ENCODE assay signal across 8 mouse cellular contexts in genomic region chr11:50713610-50714202, GRCm38 (mm10).
DNase-seq lines count a peak whose midpoint lies in the region; ATAC-seq lines count a peak whose summit lies in the region.

No protein-coding gene starts in this region.

- H3K4me2 ChIP-seq in midbrain, embryonic 14.5 days (ENCODE audit: low read length) = no peak overlapping the region
- H3K4me2 ChIP-seq in kidney, embryonic 16.5 days (replicated peaks; ENCODE audit: low read depth, low read length) = peak overlapping the region; percentile 37
- H3K4me2 ChIP-seq in stomach, embryonic 16.5 days (ENCODE audit: low read depth, low read length) = peak overlapping the region; percentile 25; the same call in 1 of the 2 replicates

- H3K27ac ChIP-seq in midbrain, embryonic 10.5 days (replicated peaks) = no peak overlapping the region
- H3K27ac ChIP-seq in midbrain, embryonic 14.5 days (replicated peaks; ENCODE audit: low read depth, low read length) = no peak overlapping the region
- H3K27ac ChIP-seq in kidney, embryonic 16.5 days (ENCODE audit: low read length) = no peak overlapping the region
- H3K27ac ChIP-seq in stomach, embryonic 16.5 days (ENCODE audit: low read length) = no peak overlapping the region

- peak; percentile 14 for DNase-seq in adrenal gland, adult 2 months
- DNase-seq in adrenal gland, postnatal 4 days (ENCODE audit: low spot score in 2 of 2) = no peak
- DNase-seq in midbrain, embryonic 10.5 days (ENCODE audit: low spot score) = peak; percentile 25
- DNase-seq in midbrain, embryonic 14.5 days = no peak
- no peak for DNase-seq in neural tube, embryonic 10.5 days (ENCODE audit: extremely low spot score, low spot score)
- DNase-seq in urinary bladder, postnatal 4 days (ENCODE audit: low spot score in 2 of 2) = no peak

- H3K4me3 ChIP-seq in midbrain, embryonic 10.5 days = no peak overlapping the region
- no peak overlapping the region for H3K4me3 ChIP-seq in midbrain, embryonic 14.5 days (replicated peaks; ENCODE audit: low read depth, low read length)
- peak overlapping the region; percentile 16; the same call in 1 of the 2 replicates for H3K4me3 ChIP-seq in kidney, embryonic 16.5 days (ENCODE audit: low read length)
- no peak overlapping the region for H3K4me3 ChIP-seq in stomach, embryonic 16.5 days (replicated peaks; ENCODE audit: low read length)

- H3K4me1 ChIP-seq in midbrain, embryonic 10.5 days = peaks cover 25% of the 10 kb centered on the region
- no peaks in the 10 kb centered on the region for H3K4me1 ChIP-seq in midbrain, embryonic 14.5 days (ENCODE audit: control insufficient read depth, insufficient read depth, low read length)
- 0 out of 2 replicates have a peak, but pooled peaks cover 4% of the 10 kb centered on the region for H3K4me1 ChIP-seq in kidney, embryonic 16.5 days (ENCODE audit: insufficient read depth, low read length)
- peaks cover 20% of the 10 kb centered on the region for H3K4me1 ChIP-seq in stomach, embryonic 16.5 days (ENCODE audit: control insufficient read depth, insufficient read depth, low read length)

- H3K27me3 ChIP-seq in midbrain, embryonic 10.5 days (ENCODE audit: low read depth, poor library complexity, severe bottlenecking) = no peaks in the 10 kb centered on the region
- no peaks in the 10 kb centered on the region for H3K27me3 ChIP-seq in midbrain, embryonic 14.5 days (ENCODE audit: control insufficient read depth, insufficient read depth, low read length)
- no peaks in the 10 kb centered on the region for H3K27me3 ChIP-seq in kidney, embryonic 16.5 days (ENCODE audit: insufficient read depth, low read length)
- no peaks in the 10 kb centered on the region for H3K27me3 ChIP-seq in stomach, embryonic 16.5 days (ENCODE audit: control insufficient read depth, insufficient read depth, low read length)

- 41% methylated on average over 21 of the region's 21 CpGs for WGBS in midbrain, embryonic 10.5 days
- WGBS in midbrain, embryonic 14.5 days = 41% methylated on average over 21 of the region's 21 CpGs
- 30% methylated on average over 21 of the region's 21 CpGs for WGBS in kidney, embryonic 16.5 days
- 28% methylated on average over 21 of the region's 21 CpGs for WGBS in stomach, embryonic 16.5 days

- H3K9me3 ChIP-seq in midbrain, embryonic 10.5 days (replicated peaks) = no peaks in the 10 kb centered on the region
- no peaks in the 10 kb centered on the region for H3K9me3 ChIP-seq in midbrain, embryonic 14.5 days (ENCODE audit: control insufficient read depth, low read length)
- no peaks in the 10 kb centered on the region for H3K9me3 ChIP-seq in kidney, embryonic 16.5 days (ENCODE audit: low read length)
- H3K9me3 ChIP-seq in stomach, embryonic 16.5 days (replicated peaks; ENCODE audit: control insufficient read depth, low read length) = no peaks in the 10 kb centered on the region

- no peak overlapping the region for H3K9ac ChIP-seq in midbrain, embryonic 14.5 days (replicated peaks; ENCODE audit: low read length)
- no peak overlapping the region for H3K9ac ChIP-seq in kidney, embryonic 16.5 days (replicated peaks; ENCODE audit: low read length)
- H3K9ac ChIP-seq in stomach, embryonic 16.5 days (ENCODE audit: low read length) = no peak overlapping the region

- no peaks in the 10 kb centered on the region for H3K36me3 ChIP-seq in midbrain, embryonic 10.5 days
- no peaks in the 10 kb centered on the region for H3K36me3 ChIP-seq in midbrain, embryonic 14.5 days (ENCODE audit: control insufficient read depth, insufficient read depth, low read length)
- no peaks in the 10 kb centered on the region for H3K36me3 ChIP-seq in kidney, embryonic 16.5 days (ENCODE audit: insufficient read depth, low read length)
- H3K36me3 ChIP-seq in stomach, embryonic 16.5 days (ENCODE audit: control insufficient read depth, insufficient read depth, low read length) = no peaks in the 10 kb centered on the region

- ATAC-seq in midbrain, embryonic 14.5 days (ENCODE audit: low FRiP score, low TSS enrichment) = no peak
- ATAC-seq in kidney, embryonic 16.5 days (ENCODE audit: low FRiP score, low TSS enrichment) = peak; percentile 59; the same call in 1 of the 2 replicates
- peak; percentile 82; the same call in 1 of the 2 replicates for ATAC-seq in stomach, embryonic 16.5 days (ENCODE audit: insufficient read depth, low FRiP score)

Comparison
In these comparisons a context has a peak if more than half of its experiments do, and no peak if none do; other contexts are left out.
1. DNase-seq: peak in adrenal gland, adult 2 months (single experiment) and midbrain, embryonic 10.5 days (single experiment); none in adrenal gland, postnatal 4 days (0 of 2), midbrain, embryonic 14.5 days (single experiment), neural tube, embryonic 10.5 days (single experiment) and urinary bladder, postnatal 4 days (0 of 2).